Mouse (Mus musculus) C2C12 (cell line): ENCODE measurements at regions not wholly inside any gene's neighbourhood (a gene's known extent, or its start where the extent isn't known, plus 50 kb on each side); places are given as distances from the start of the nearest gene placed in this dataset.

Experiments used
- CEBPB ChIP-seq: IDR thresholded peaks from one replicate; pipeline ENCODE4 v1.6.1; 2011; ENCODE audit warnings: low read depth, mild to moderate bottlenecking, control low read depth, moderate library complexity
- CTCF ChIP-seq: IDR thresholded peaks from one replicate; pipeline ENCODE4 v1.5.1; 2011; ENCODE audit not compliant: control insufficient read depth, insufficient read depth, insufficient read length
- FOSL1 ChIP-seq: IDR thresholded peaks from one replicate; pipeline ENCODE4 v1.8.0; 2011; ENCODE audit warnings: mild to moderate bottlenecking, low read length; ENCODE audit not compliant: poor library complexity, insufficient read depth, severe bottlenecking
- MAX ChIP-seq: IDR thresholded peaks from one replicate; pipeline ENCODE4 v1.6.1; 2011; ENCODE audit warnings: mild to moderate bottlenecking, control low read depth
- MYOG ChIP-seq: IDR thresholded peaks from one replicate; pipeline ENCODE4 v1.6.1; 2011; ENCODE audit not compliant: control insufficient read depth, insufficient read length; ENCODE audit errors: extremely low read depth
- USF1 ChIP-seq: IDR thresholded peaks from one replicate; pipeline ENCODE4 v1.6.1; 2011; ENCODE audit warnings: low read depth, mild to moderate bottlenecking, control low read depth, moderate library complexity

GRCm38 (mm10) chr9:71418531-71418930 is 67.2 kb downstream of the Polr2m start:
- TF ChIP-seq CTCF (no peak), CEBPB (no peak), MAX (no peak), MYOG (no peak), USF1 (no peak), FOSL1 (no peak)
